Mouse (Mus musculus) embryo, embryonic 9.5 days (tissue): ENCODE results near the gene Exoc3l4.

Experiments used
- DNase-seq: peaks from one replicate; pipeline ENCODE4 v3.0.0-alpha.2; 2017; ENCODE audit errors: extremely low spot score

The Exoc3l4 gene

GRCm38 (mm10) chr12:111434164-111434744 is 17.4 kb downstream of the Exoc3l4 start:
- DNase-seq: no peak

GRCm38 (mm10) chr12:111434745-111435327 is 18.0 kb downstream of the Exoc3l4 start:
- no peak for DNase-seq

DNA sequence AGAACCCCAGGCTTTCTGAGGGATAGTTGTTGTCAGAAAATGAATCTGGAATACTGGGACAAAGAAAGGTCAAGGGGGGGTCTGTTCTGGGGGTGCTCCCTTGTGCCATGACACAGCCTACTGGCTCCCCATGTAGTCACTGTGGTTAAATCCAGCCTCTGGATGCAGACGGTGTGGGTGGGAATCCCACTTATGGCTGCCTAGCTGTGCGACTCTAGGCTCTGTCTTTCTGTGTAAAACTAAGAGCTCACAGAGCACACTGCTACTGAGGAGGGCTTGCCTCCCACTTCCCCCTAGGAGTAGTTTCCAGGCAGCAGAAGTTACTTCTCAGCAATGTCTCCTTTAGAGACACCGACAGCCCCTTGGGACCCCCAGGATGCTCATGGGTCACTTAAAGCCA is 19.4 kb downstream of the Exoc3l4 start:
- DNase-seq: no peak

DNA sequence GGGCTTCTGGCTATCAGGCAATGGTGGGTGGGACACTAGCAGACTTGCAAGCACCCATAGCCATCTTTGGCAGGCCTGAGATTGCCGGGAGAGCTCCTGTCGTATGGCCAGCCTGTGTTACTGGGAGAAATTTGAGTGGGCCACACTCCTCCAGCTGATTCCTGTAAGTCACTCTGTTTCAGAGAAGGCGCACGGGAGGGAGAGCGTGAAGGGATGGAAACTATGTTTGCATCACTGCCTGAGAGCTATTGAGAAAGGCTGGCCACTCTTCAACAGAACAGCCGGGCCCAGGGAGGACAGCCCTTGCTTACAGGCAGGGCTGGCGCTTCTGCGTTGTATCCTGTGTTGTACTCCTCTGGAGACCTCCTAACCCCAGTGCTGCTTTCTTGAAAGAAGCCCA is 19.8 kb downstream of the Exoc3l4 start:
- DNase-seq: no peak

GRCm38 (mm10) chr12:111437222-111437900 is 20.5 kb downstream of the Exoc3l4 start:
- no peak for DNase-seq

DNA sequence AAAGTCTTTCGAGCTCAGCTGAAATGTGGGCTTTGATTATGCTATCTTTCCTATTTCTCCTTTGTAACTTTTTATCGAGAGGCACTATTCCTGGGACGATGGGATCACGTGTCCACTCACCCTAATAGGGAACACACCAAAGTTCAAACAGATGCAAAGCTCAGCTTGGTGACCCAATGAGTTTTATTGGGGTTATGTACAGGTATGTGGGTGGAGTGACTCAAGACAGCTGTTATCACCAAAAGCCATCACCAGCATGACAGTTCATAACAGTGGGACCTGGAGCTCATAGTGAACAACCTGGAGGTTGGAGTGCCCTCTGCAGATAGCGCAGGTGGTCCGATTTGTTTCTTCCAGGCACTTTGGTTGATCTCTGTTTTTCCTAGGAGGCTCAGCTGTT is 22.0 kb downstream of the Exoc3l4 start:
- no peak for DNase-seq

DNA sequence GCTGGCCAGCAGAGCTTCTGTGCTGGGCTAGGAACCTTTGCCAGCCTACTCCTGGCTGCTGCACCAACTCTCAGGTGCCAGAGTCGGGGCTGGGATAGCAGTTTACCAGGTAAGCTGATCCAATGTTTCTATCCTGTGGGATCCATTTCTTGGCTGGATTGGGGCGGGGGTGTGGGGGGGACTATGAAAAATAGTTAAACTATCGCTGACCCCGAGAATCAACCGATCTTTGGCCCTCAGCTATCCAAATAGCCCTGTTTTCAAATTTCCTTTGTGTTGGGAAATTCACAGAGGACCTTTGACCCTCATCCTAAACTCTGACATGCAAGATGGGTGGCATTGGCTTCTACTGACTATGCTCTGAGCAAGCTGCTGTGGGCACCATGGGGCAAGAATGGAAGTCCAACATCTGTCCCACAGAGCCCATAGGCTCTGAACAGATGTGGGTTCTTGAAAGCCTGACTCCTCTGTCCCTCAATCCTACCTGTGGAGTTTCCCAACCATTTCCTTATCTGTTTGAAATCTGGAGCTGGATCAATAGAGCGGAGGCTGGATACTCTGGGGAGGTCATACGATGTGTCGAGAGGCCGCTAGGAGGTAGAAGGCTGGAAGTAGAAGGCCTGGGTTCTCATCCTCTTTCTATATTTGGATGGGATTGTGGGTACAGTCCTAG is 24.0 kb downstream of the Exoc3l4 start:
- no peak for DNase-seq

GRCm38 (mm10) chr12:111441523-111441922 is 24.7 kb downstream of the Exoc3l4 start:
- DNase-seq: no peak

DNA sequence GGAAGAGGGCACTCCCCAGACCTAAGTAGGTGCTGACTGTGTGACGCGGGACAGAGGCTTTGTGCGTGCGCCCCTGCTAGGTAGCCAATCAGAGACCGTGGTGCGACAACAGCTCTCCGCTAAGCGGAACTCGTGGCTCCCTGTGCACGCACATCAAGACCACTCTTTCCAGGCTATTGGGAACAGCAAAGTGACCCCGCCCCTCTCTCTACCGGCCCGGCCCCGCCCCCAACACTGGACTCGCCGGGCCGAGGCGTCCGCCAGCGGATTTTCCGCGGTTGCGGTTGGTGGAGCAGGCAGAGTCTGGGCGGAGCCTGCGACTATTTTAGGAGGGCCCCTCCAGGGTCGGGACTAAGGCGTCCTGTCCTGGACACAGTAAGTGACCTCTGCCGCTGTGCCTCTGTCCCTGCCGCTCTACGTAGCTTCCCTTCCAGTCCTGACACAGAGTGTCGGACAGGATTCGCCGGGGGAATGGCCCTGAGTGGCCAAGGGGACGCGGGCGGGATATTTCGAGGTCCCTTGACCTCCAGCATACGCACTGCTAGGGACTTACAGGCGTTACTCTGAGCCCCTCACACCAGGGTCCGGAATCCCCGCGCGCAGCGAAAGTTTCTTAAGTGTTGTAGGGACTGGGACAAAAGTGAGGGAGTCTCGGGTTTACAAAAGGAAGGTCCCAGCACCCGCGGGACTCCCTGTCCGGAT is 25.6 kb downstream of the Exoc3l4 start, which contains the start of gene Tnfaip2:
Tnfaip2 (plus strand) TSS at position 161 of the 702 bp plus-strand sequence.
- DNase-seq: peak; percentile 87

DNA sequence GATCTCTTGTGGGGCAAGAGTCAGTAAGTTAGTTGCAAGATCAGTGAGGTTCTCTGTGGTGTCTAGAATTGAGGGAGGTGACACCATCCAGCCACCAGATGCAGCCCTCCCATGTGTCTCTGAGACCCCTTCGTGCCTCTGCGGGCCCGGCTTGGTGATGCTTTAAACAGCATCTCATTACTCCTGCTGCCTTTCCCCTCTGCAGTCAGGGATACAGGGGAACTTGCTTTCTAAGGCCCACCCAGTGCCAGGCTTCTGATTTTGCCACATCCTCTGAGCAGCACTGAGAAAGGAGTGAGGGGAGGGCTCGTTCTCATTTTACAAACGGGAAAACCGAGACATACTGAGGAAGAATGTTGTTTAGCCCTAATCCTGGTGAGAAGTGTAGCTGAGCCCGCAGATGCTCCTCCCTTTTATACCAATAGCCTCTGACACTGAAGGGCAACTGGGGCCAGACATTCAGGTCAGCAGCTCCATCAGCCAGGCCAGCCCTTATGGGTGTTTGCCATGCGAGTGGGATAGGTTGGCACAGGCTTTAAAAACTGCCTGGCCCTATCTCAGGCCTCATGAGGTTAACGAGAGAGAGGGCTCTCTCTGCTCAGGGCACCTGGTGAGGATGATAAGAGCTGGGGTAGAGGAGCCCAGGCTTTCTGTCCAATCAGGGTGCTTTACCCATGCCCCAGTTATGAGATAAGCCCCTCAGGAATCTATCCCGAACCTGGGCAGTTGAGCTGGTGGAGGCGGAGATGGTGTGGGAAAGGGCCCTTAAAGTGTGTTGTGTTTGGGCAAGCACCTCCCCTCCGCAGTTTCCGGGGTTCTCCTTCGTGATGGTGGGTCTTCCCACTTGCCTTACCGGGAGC is 26.4 kb downstream of the Exoc3l4 start:
- no peak for DNase-seq

DNA sequence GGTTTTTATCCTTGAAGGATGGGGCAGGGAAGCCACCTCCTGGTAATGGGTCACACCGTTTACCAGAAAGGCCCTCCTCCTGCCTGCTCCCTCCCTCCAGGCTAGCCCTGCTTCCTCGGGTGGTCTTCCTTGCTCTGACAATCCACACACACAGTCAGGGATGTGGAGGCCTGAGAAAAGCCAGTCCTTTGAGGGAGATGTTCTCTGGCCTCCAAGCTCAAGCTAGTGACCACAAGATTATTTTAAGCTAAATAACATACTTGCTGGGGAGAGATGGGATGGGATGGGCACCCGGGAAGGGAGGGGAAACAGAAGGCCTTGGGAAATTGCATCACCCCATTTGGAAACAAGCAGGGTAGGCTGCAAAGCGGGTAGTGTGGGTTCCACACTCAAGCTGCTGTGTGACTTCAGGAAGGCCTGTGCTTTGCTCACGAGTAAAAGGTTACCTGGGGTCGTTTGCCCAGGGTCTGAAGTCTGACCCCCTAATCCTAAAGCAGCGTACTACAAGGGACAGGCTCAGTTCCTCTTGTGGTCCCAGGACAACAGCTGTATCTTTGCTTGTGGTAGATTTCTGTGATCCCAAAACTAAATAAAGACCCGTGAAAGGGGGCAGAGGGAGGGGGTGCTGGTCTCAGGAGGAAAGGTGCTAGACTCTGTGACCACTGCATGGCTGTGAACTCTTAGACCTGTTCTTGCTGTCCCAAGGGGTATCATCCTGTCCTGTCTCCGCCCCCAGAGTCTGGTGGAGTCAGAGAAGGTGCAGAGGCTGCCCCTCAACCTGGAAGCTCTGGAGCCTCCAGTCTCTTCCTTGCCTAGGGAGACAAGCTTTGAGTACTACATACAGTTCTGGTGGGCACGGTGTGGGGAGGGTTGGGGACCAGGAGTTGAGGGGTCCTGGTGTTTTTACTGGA is 27.4 kb downstream of the Exoc3l4 start:
- DNase-seq: no peak

GRCm38 (mm10) chr12:111445161-111445889 is 28.5 kb downstream of the Exoc3l4 start:
- DNase-seq: no peak

DNA sequence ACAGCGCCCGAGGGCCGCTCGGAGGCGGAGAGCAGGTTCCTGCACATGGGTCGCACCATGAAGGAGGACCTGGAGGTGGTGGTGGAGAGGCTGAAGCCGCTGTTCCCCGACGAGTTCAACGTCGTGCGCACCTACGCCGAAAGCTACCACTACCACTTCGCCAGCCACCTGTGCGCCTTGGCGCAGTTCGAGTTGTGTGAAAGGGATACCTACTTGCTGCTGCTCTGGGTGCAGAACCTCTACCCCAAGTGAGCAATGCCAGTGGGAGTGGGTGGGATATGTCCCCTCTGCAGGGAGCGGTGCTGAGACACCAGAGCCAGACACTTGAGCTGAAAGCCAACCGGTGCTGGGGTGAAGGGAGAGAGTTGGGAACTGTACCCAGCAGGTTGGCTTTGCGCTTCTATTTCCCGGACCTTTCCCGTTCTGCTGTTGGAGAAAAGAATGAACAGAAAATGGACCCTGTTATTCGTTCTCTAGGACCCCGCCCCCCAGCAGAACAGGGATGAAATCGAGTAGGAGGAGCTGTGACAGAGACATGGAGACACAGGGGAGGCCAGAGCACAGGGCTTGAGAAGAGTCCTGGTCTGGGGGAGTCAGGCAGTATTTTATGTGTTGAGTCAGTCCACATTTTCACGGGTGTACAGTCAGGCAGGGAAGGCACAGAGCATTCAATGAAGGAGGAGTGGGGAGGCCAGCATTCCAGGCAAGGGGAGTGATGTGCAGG is 29.2 kb downstream of the Exoc3l4 start:
- DNase-seq: no peak

DNA sequence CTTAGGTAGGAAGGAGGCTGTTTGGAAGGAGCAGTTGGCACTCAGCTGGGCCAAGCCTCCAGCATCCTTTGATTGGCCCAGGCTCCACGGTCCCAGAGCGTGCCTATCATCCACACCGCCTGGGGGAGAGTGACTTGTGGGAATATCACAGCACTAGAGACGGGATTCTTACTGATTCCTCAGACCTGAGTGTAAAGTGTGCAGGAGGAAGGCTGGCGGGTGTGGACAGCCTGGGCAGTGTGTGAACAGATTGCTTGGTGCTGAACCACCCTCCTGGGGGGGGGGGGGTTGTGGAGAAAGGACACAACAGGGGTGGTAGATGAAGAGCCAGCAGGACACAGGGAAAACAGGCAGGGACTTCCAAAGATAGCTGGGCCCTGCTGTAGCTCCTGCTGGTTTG is 29.9 kb downstream of the Exoc3l4 start:
- no peak for DNase-seq

- no peak for DNase-seq
Observed at GRCm38 (mm10) chr12:111447350-111447749, 30.5 kb downstream of the Exoc3l4 start.

- DNase-seq: no peak
Observed at GRCm38 (mm10) chr12:111447898-111448760, 31.3 kb downstream of the Exoc3l4 start.

GRCm38 (mm10) chr12:111448931-111449705 is 32.3 kb downstream of the Exoc3l4 start:
- DNase-seq: no peak
